Comparison of ENCODE assay signal across 16 mouse cellular contexts in genomic region chr12:29538456-29538855, GRCm38 (mm10). TPM values are rescaled to one million over a fixed set of nuclear protein-coding genes. Genes with fewer than 3 reads are reported as not detected.
DNase-seq lines count a peak whose midpoint lies in the region; ATAC-seq and TF ChIP-seq lines count a peak whose summit lies in the region.
"Had no signal": no experiment of that assay in that cellular context is flagged by ENCODE, and none has a peak within 500 bp of the region (broad histone marks: within the 10 kb centered on the region; RNA-seq: fewer than 3 reads in every experiment).

No protein-coding gene starts in this region.

- H3K4me3 ChIP-seq in layer of hippocampus, adult 2 months, result peak overlapping the region; percentile 66
- H3K4me3 ChIP-seq in cerebellum, adult 2 months (replicated peaks; ENCODE audit: insufficient read depth, low read depth, low read length), result peak overlapping the region; percentile 73
- H3K4me3 ChIP-seq in forebrain, embryonic 15.5 days, result peak overlapping the region; percentile 56
- peak overlapping the region; percentile 55 for H3K4me3 ChIP-seq in midbrain, embryonic 16.5 days (ENCODE audit: low read depth, low read length)
- H3K4me3 ChIP-seq: heart, adult 2 months had no signal

- DNase-seq in layer of hippocampus, adult 2 months (ENCODE audit: low spot score in 2 of 2), result no peak
- DNase-seq in layer of hippocampus, adult 9-11 months, result no peak
- DNase-seq in cerebellum, adult 2 months, result peak; percentile 64 to 71
- no peak for DNase-seq in thymus, postnatal 0 days (ENCODE audit: low spot score)
- no peak for DNase-seq in kidney, postnatal 4 days
- DNase-seq: adrenal gland, postnatal 10 days; heart, adult 2 months; lung, adult 18-20 months; thymus, postnatal 36 days had no signal

- WGBS in cerebellum, adult 2 months, result 14% methylated on average over 11 of the region's 11 CpGs
- WGBS in forebrain, embryonic 15.5 days, result 46% methylated on average over 11 of the region's 11 CpGs
- 27% methylated on average over 11 of the region's 11 CpGs for WGBS in midbrain, embryonic 16.5 days

- H3K4me2 ChIP-seq in forebrain, embryonic 15.5 days (replicated peaks), result peak overlapping the region; percentile 61
- peak overlapping the region; percentile 75 for H3K4me2 ChIP-seq in midbrain, embryonic 16.5 days (ENCODE audit: low read length)

- no peaks in the 10 kb centered on the region for H3K36me3 ChIP-seq in forebrain, embryonic 15.5 days
- H3K36me3 ChIP-seq in midbrain, embryonic 16.5 days (ENCODE audit: control insufficient read depth, insufficient read depth, low read length), result no peaks in the 10 kb centered on the region

- TF ChIP-seq POLR2A in cerebellum, adult 2 months (IDR thresholded peaks at IDR 0.05; ENCODE audit: borderline replicate concordance, insufficient read depth, low read length), result no peak

- no peaks in the 10 kb centered on the region for H3K27me3 ChIP-seq in cerebellum, adult 2 months (ENCODE audit: control insufficient read depth, insufficient read depth, low read length)
- no peaks in the 10 kb centered on the region for H3K27me3 ChIP-seq in forebrain, embryonic 15.5 days
- H3K27me3 ChIP-seq in midbrain, embryonic 16.5 days (ENCODE audit: control insufficient read depth, insufficient read depth, low read depth, low read length), result no peaks in the 10 kb centered on the region
- H3K27me3 ChIP-seq: CH12.LX had no signal

- H3K27ac ChIP-seq in layer of hippocampus, adult 2 months, result peak overlapping the region; percentile 99
- H3K27ac ChIP-seq in cerebellum, adult 2 months (ENCODE audit: insufficient read depth, low read length), result peak overlapping the region; percentile 29
- peak overlapping the region; percentile 78 for H3K27ac ChIP-seq in forebrain, embryonic 15.5 days (replicated peaks)
- peak overlapping the region; percentile 96 for H3K27ac ChIP-seq in midbrain, embryonic 16.5 days (ENCODE audit: low read length)
- H3K27ac ChIP-seq: heart, adult 2 months had no signal

- H3K9ac ChIP-seq in forebrain, embryonic 15.5 days (replicated peaks), result peak overlapping the region; percentile 83
- H3K9ac ChIP-seq in midbrain, embryonic 16.5 days (ENCODE audit: low read depth, low read length), result peak overlapping the region; percentile 85

- H3K9me3 ChIP-seq in forebrain, embryonic 15.5 days, result no peaks in the 10 kb centered on the region
- no peaks in the 10 kb centered on the region for H3K9me3 ChIP-seq in midbrain, embryonic 16.5 days (replicated peaks; ENCODE audit: control insufficient read depth, low read length, poor library complexity, severe bottlenecking)

- H3K4me1 ChIP-seq in cerebellum, adult 2 months (ENCODE audit: control insufficient read depth, insufficient read depth, low read length), result peaks cover 6% of the 10 kb centered on the region
- H3K4me1 ChIP-seq in forebrain, embryonic 15.5 days, result peaks cover 68% of the 10 kb centered on the region
- H3K4me1 ChIP-seq in midbrain, embryonic 16.5 days (ENCODE audit: control insufficient read depth, insufficient read depth, low read length), result peaks cover 52% of the 10 kb centered on the region

- no peak for ATAC-seq in forebrain, embryonic 15.5 days (replicated peaks)
- peak; percentile 47 for ATAC-seq in midbrain, embryonic 16.5 days
- no peak for ATAC-seq in inflammation-experienced regulatory T-cells, adult 6 months

- TF ChIP-seq CTCF in layer of hippocampus, adult 2 months (conservative IDR thresholded peaks at IDR 0.05), result no peak
- TF ChIP-seq CTCF in cerebellum, adult 2 months (IDR thresholded peaks at IDR 0.05; ENCODE audit: borderline replicate concordance, insufficient read depth, low read depth, low read length), result no peak

RNA-seq across cellular contexts. Expression of gene Myt1l, which starts 10.3 kb away (rescaled TPM):
- 100 to 1,000 TPM; 228 to 229 TPM for total RNA-seq in layer of hippocampus, adult 2 months (2021)
- 43.8 and 45.3 TPM in 2 replicates for polyA plus RNA-seq in cerebellum, adult 2 months (2012; rRNA removed)
- polyA plus RNA-seq in forebrain, embryonic 15.5 days (2015; fragmentation: Nextera tagmentation; extraction: Ambion mirVana), result 246 and 254 TPM in 2 replicates
- 274 and 304 TPM in 2 replicates for polyA plus RNA-seq in midbrain, embryonic 16.5 days (2015; fragmentation: Nextera tagmentation; extraction: Ambion mirVana)
- 0.16 TPM in 1 of 2 replicates, not detected in the other for polyA plus RNA-seq in thymus, postnatal 0 days (2015; fragmentation: Nextera tagmentation; extraction: Ambion mirVana)
- polyA plus RNA-seq in inflammation-experienced regulatory T-cells, adult 6 months (2017; shearing (Covaris generic)), result under 1 TPM in 1 of 3 experiments, not detected in 2; 0.42 TPM
- total RNA-seq: common myeloid progenitor, adult 5-6 weeks; heart, adult 2 months; hematopoietic stem cell, adult 5-6 weeks; monocyte, adult 5-6 weeks had no signal

Comparison
In these comparisons a context has a peak if more than half of its experiments do, and no peak if none do; other contexts are left out.
1. DNase-seq: peak in cerebellum, adult 2 months (2 of 2); none in layer of hippocampus, adult 2 months (0 of 2), layer of hippocampus, adult 9-11 months (single experiment), thymus, postnatal 0 days (single experiment) and kidney, postnatal 4 days (0 of 2).
2. H3K27ac ChIP-seq: peak in every context shown above with its lines; median percentile 99 in layer of hippocampus, adult 2 months; 96 in midbrain, embryonic 16.5 days; 78 in forebrain, embryonic 15.5 days; 29 in cerebellum, adult 2 months.
3. RNA of gene Myt1l, which starts 10.3 kb away (polyA plus RNA-seq): 274 to 304 TPM in midbrain, embryonic 16.5 days, 246 to 254 TPM in forebrain, embryonic 15.5 days and 43.8 to 45.3 TPM in cerebellum, adult 2 months; 0.16 TPM in thymus, postnatal 0 days and 0.42 TPM in inflammation-experienced regulatory T-cells, adult 6 months; every median in the first group is over 10 times any median in the second.
4. Peak in every context shown above with its lines, with median percentiles within 50 percentile points of each other: H3K4me3 ChIP-seq.